Mouse (Mus musculus) heart, embryonic 14.5 days (tissue): ENCODE results near the gene Slain1. TPM values are rescaled to one million over a fixed set of nuclear protein-coding genes. Genes with fewer than 3 reads are reported as not detected.

Source experiments
- ATAC-seq: fragments of 200-750 bp; cut with Nextera tagmentation; 2 replicates; pipeline ENCODE4 v1.8.0; 2017; ENCODE audit warnings: low read depth, moderate TSS enrichment; ENCODE audit not compliant: insufficient number of reproducible peaks, insufficient read depth, low FRiP score
- H3K27ac ChIP-seq, 2 experiments: fragments of 200-500 bp in 1 of 2; fragments of 300-500 bp in 1 of 2; sonication (generic) in 1 of 2; replicated peaks in 1 of 2; 2 replicates each; pipeline ENCODE4 v1.5.1; 2012 to 2014; ENCODE audit warnings: low read depth in 2 of 2, low read length in 2 of 2, control low read depth in 1 of 2, mild to moderate bottlenecking in 1 of 2, mixed read lengths in 1 of 2; ENCODE audit not compliant: control insufficient read depth in 1 of 2, insufficient read depth in 1 of 2
- H3K27me3 ChIP-seq: fragments of 300-500 bp; sonication (generic); 2 replicates; pipeline ENCODE4 v1.6.1; 2014; ENCODE audit warnings: mild to moderate bottlenecking, low read length, control low read depth; ENCODE audit not compliant: control insufficient read depth, insufficient read depth
- H3K36me3 ChIP-seq: fragments of 300-500 bp; sonication (generic); 2 replicates; pipeline ENCODE4 v1.6.1; 2014; ENCODE audit warnings: mild to moderate bottlenecking, control low read depth, low read length, mixed read lengths; ENCODE audit not compliant: control insufficient read depth, insufficient read depth
- H3K4me1 ChIP-seq, 2 experiments: fragments of 200-500 bp in 1 of 2; fragments of 300-500 bp in 1 of 2; sonication (generic) in 1 of 2; 2 replicates each; pipeline ENCODE4 v1.6.1; 2012 to 2014; ENCODE audit warnings: low read length in 2 of 2, control low read depth in 1 of 2, mixed read lengths in 1 of 2; ENCODE audit not compliant: control insufficient read depth in 2 of 2, insufficient read depth in 2 of 2
- H3K4me2 ChIP-seq: fragments of 300-500 bp; sonication (generic); 2 replicates; pipeline ENCODE4 v1.6.1; 2014; ENCODE audit warnings: mild to moderate bottlenecking, low read length
- H3K4me3 ChIP-seq, 2 experiments: fragments of 200-500 bp in 1 of 2; fragments of 300-500 bp in 1 of 2; sonication (generic) in 1 of 2; 2 replicates each; pipeline ENCODE4 v1.5.1; 2012 to 2014; ENCODE audit warnings: low read length in 2 of 2, mild to moderate bottlenecking in 2 of 2, control low read depth in 1 of 2, low read depth in 1 of 2, moderate library complexity in 1 of 2; ENCODE audit not compliant: control insufficient read depth in 1 of 2, insufficient read depth in 1 of 2
- H3K9ac ChIP-seq: fragments of 300-500 bp; sonication (generic); 2 replicates; pipeline ENCODE4 v1.6.1; 2014; ENCODE audit warnings: mild to moderate bottlenecking, low read length
- H3K9me3 ChIP-seq: fragments of 300-500 bp; sonication (generic); 2 replicates; pipeline ENCODE4 v1.6.1; 2016; ENCODE audit warnings: low read length, control low read depth; ENCODE audit not compliant: control insufficient read depth
- WGBS: fragments of 180-500 bp; shearing (Covaris S2); extraction: QIAGEN DNeasy Blood & Tissue Kit; methylation state at CpG from one replicate; pipeline ENCODE4 v1.1.7; 2014; 5-methylcytosine and 5-hydroxymethylcytosine counted together
- polyA plus RNA-seq: library from polyadenylated mRNA; unstranded; fragments of >200 nt; fragmentation: Nextera tagmentation; extraction: Ambion mirVana; gene quantifications from 2 replicates; pipeline ENCODE4 v1.2.1, GENCODE M21; 2014

The Slain1 gene
- polyA plus RNA-seq, 1 experiment from 2014 or later = 0.70 TPM

DNA sequence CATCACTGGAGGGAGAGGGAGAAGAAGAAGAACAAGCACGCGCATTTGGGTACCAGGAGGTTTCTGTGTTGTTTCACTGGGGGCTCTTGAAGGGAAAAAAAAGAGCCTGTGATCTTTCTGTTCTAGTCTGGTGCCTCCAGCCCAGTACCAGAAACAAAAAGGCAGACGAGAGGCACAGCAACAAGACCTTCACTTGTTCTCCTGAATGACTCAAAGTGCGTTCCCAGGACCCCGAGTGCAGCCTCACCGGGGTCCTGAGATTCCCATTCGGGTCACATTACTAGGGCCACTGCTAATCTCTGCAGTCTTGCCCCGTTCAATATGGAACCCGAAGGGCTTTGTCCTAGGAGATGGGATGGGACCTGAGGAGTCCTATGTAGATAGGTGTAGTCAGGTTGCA is 73.3 kb downstream of the Slain1 start:
- 79% methylated on average over 9 of the region's 9 CpGs for WGBS
- no peak for ATAC-seq

DNA sequence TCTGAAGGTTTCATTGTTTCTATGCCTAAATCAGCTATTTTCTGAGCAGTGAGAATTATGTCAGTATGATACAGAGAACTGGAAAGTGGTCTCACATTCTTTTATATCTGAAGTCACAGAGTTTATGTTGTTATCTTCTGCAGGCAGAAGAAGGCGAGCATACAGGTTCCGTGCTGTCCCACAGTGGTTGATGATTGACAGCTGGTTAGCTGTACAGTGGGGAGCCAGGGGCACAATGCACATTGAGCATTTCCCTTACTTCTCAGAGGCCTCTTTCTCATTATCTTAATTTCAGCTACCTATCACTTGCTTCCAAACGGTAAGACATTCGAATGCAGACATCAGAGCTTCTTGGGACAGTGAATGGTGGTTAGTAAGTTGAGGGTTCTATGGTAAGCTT is 73.8 kb downstream of the Slain1 start:
- no peaks in the 10 kb centered on the region for H3K9me3 ChIP-seq
- no peak for ATAC-seq
- no peak overlapping the region for H3K4me3 ChIP-seq
- 0 out of 4 replicates have a peak, but pooled peaks cover 0 to 3% of the 10 kb centered on the region in 2 experiments for H3K4me1 ChIP-seq
- H3K9ac ChIP-seq = no peak overlapping the region
- H3K4me2 ChIP-seq = no peak overlapping the region
- H3K36me3 ChIP-seq = no peaks in the 10 kb centered on the region
- H3K27me3 ChIP-seq = no peaks in the 10 kb centered on the region
- 44% methylated on average over 4 of the region's 4 CpGs for WGBS
- no peak overlapping the region for H3K27ac ChIP-seq

More for the DNA sequence above, 73.3 kb downstream of the Slain1 start:
- no peaks in the 10 kb centered on the region for H3K9me3 ChIP-seq
- no peak overlapping the region for H3K9ac ChIP-seq
- no peaks in the 10 kb centered on the region for H3K27me3 ChIP-seq
- no peak overlapping the region for H3K4me3 ChIP-seq
- H3K27ac ChIP-seq = no peak overlapping the region
- no peak overlapping the region for H3K4me2 ChIP-seq
- no peaks in the 10 kb centered on the region for H3K36me3 ChIP-seq
- H3K4me1 ChIP-seq = 0 out of 4 replicates have a peak, but pooled peaks cover 0 to 3% of the 10 kb centered on the region in 2 experiments

DNA sequence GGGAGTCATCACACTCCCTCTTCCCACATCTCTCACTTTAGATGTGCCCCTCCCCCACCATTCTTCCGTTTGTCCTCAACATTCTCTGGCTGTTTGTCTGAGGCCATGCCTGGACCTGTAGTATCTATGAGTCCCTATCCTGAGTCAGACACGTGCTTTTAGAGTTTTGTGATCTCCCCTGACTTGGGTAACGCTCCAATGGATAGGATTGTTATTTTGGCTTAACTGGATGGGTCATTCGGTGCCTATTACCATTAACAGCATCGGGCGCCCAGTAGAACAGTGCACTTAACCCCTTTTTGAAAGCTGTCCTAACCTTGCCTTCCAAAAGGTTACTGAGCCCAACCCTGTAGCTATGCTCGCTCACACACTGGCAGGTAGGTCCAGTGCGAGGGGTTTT is 78.5 kb downstream of the Slain1 start:
- no peak overlapping the region for H3K4me3 ChIP-seq
- no peaks in the 10 kb centered on the region for H3K4me1 ChIP-seq
- no peaks in the 10 kb centered on the region for H3K36me3 ChIP-seq
- ATAC-seq = no peak
- H3K4me2 ChIP-seq = no peak overlapping the region
- no peaks in the 10 kb centered on the region for H3K27me3 ChIP-seq
- no peaks in the 10 kb centered on the region for H3K9me3 ChIP-seq
- no peak overlapping the region for H3K9ac ChIP-seq
- no peak overlapping the region for H3K27ac ChIP-seq
- 77% methylated on average over 8 of the region's 8 CpGs for WGBS

DNA sequence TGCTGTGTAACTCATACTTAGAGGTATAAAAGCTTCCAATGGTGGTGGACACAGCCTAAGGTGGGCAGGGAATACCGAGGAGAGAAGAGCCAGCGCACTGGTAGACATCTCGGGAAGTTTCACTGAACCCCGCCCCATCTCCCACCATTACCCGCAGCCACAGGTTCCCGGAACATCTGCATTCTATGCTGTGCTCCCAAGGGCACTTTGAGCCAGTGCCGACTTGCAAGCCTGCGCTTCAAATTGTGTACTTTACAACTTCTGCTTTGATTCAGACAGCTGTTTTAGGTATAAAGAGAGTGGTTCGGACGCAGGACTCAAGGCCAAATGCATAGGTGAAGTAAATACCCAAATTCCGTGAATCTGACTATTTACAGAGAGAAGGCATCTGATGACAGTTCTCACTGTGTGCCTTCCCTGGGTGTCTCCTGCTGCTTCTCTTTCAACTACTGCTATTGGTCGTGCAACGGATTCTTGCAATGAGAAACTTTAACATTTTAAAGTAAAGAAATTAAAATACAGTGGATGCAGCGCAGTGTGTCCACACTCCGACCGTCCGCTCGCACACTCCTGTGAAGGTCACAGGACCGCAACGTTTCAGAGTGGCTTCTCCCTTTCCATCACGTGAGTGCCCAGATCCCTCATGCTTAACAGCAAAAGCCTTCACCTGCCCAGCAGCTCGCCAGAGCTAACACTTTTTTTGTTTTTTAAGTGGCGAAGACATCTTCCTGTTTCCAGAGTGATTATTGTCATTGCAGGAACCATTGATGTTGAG is 79.1 kb downstream of the Slain1 start:
- no peak overlapping the region for H3K4me2 ChIP-seq
- no peak overlapping the region for H3K27ac ChIP-seq
- no peak overlapping the region for H3K9ac ChIP-seq
- H3K4me3 ChIP-seq = no peak overlapping the region
- H3K9me3 ChIP-seq = no peaks in the 10 kb centered on the region
- no peaks in the 10 kb centered on the region for H3K4me1 ChIP-seq
- no peak for ATAC-seq
- H3K27me3 ChIP-seq = no peaks in the 10 kb centered on the region
- 79% methylated on average over 23 of the region's 23 CpGs for WGBS
- H3K36me3 ChIP-seq = no peaks in the 10 kb centered on the region

DNA sequence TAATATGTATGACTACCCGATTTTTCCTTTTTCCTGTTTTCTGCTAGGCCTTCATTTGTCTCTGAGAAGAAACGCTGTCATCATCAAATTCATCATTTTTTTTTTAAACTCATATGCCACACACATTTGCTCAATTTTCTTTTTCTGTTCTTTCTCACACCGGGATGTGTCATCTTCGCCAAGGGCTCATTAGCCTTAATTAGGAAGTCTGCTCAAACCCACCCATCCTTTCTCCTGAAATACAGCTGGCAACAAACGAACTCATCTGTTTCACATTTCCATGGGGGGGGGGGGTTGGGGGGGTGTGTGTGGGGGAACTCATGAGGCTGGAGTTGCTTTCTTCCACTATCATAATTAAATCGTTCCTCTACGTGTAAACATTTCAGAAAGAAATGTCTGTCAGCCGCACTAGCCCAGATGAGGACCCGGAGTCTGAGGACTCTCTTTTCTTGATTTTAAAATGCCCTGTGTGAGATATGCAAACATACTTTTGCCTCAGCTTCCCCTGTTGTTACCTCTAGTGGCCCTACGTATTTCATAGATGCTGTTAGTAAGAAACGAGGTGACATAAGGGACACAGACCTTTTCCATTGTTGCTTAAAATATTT is 79.8 kb downstream of the Slain1 start:
- Histone ChIP-seq H3K27me3 (no peaks in the 10 kb centered on the region), H3K9me3 (no peaks in the 10 kb centered on the region), H3K4me1 (no peaks in the 10 kb centered on the region), H3K9ac (no peak overlapping the region), H3K36me3 (no peaks in the 10 kb centered on the region), H3K27ac (no peak overlapping the region), H3K4me3 (no peak overlapping the region), H3K4me2 (no peak overlapping the region)
- ATAC-seq = no peak
- 72% methylated on average over 11 of the region's 11 CpGs for WGBS

DNA sequence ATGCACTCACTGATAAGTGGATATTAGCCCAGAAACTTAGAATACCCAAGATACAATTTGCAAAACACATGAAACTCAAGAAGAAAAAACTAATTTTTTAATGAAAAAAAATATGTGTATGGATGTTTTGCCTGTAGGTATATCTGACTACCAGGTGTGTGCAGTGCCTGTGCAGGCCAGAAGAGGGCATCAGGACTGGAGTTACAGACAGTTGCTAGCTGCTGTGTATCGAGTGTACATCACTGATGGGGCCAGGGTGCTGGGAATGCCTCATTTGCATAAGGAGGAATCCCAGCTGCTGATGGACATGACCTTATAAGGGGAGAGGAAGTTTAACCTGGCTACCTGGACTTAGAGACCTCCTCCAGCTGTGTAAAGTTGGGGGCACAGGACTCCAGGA is 82.6 kb downstream of the Slain1 start:
- Histone ChIP-seq H3K9ac (no peak overlapping the region), H3K4me2 (no peak overlapping the region), H3K36me3 (no peaks in the 10 kb centered on the region), H3K4me3 (no peak overlapping the region), H3K4me1 (no peaks in the 10 kb centered on the region), H3K9me3 (no peaks in the 10 kb centered on the region), H3K27me3 (no peaks in the 10 kb centered on the region), H3K27ac (no peak overlapping the region)
- WGBS = 75% methylated on average over 1 of the region's 1 CpGs
- ATAC-seq = no peak

DNA sequence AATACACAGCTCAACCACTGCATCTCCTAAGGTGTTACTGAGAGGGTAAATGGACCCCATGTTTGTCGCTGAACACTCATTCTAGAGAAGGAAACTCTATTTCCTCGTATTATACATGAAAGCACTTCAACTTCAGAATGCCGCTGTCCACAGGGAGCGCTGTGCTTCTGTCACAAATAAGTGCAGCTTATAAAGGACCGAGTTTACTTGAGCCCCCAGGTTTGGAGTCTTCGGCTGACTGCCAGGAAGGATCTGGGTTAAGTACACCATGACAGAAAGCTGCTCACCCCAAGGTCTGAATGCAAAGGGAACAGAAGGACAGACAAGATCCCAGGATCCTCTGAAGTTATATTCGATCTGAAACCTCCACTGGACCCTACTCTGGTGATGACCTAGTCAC is 91.2 kb downstream of the Slain1 start:
- Histone ChIP-seq H3K27ac (no peak overlapping the region), H3K4me2 (no peak overlapping the region), H3K4me1 (no peaks in the 10 kb centered on the region), H3K36me3 (no peaks in the 10 kb centered on the region), H3K9me3 (no peaks in the 10 kb centered on the region), H3K27me3 (no peaks in the 10 kb centered on the region), H3K9ac (no peak overlapping the region), H3K4me3 (no peak overlapping the region)
- ATAC-seq = no peak
- 75% methylated on average over 7 of the region's 7 CpGs for WGBS
